Mouse (Mus musculus) limb, embryonic 12.5 days (tissue): ENCODE results near the gene Fgfbp1. TPM values are rescaled to one million over a fixed set of nuclear protein-coding genes. Genes with fewer than 3 reads are reported as not detected.

ENCODE experiments used
- ATAC-seq: fragments of 200-750 bp; cut with Nextera tagmentation; 2 replicates; pipeline ENCODE4 v1.8.0; 2017; ENCODE audit warnings: low read depth, moderate TSS enrichment; ENCODE audit not compliant: insufficient number of reproducible peaks, insufficient read depth, low FRiP score, low TSS enrichment
- H3K27ac ChIP-seq: fragments of 300-500 bp; sonication (generic); 2 replicates; pipeline ENCODE4 v1.5.1; 2016; ENCODE audit warnings: mild to moderate bottlenecking, moderate library complexity
- H3K27me3 ChIP-seq: fragments of 300-500 bp; sonication (generic); 2 replicates; pipeline ENCODE4 v1.6.1; 2016; ENCODE audit warnings: mild to moderate bottlenecking, moderate library complexity
- H3K36me3 ChIP-seq: fragments of 300-500 bp; sonication (generic); 2 replicates; pipeline ENCODE4 v1.6.1; 2016; ENCODE audit warnings: mild to moderate bottlenecking, moderate library complexity
- H3K4me1 ChIP-seq: fragments of 300-500 bp; sonication (generic); replicated peaks from 2 replicates; pipeline ENCODE4 v1.6.1; 2016
- H3K4me2 ChIP-seq: fragments of 300-500 bp; sonication (generic); 2 replicates; pipeline ENCODE4 v1.6.1; 2016; ENCODE audit warnings: mild to moderate bottlenecking, moderate library complexity
- H3K4me3 ChIP-seq: fragments of 300-500 bp; sonication (generic); replicated peaks from 2 replicates; pipeline ENCODE4 v1.5.1; 2016; ENCODE audit warnings: mild to moderate bottlenecking
- H3K9ac ChIP-seq: fragments of 300-500 bp; sonication (generic); replicated peaks from 2 replicates; pipeline ENCODE4 v1.6.1; 2016; ENCODE audit warnings: mild to moderate bottlenecking, moderate library complexity
- H3K9me3 ChIP-seq: fragments of 300-500 bp; sonication (generic); 2 replicates; pipeline ENCODE4 v1.6.1; 2016; ENCODE audit warnings: mild to moderate bottlenecking, moderate library complexity
- WGBS: fragments of 180-500 bp; shearing (Covaris S2); methylation state at CpG from one replicate; pipeline ENCODE4 v1.1.7; 2016; 5-methylcytosine and 5-hydroxymethylcytosine counted together
- polyA plus RNA-seq: library from polyadenylated mRNA; unstranded; fragments of >200 nt; fragmentation: Nextera tagmentation; extraction: Ambion mirVana; gene quantifications from 2 replicates; pipeline ENCODE4 v1.2.1, GENCODE M21; 2016

Gene Fgfbp1
- 3.2 and 4.5 TPM in 2 replicates for polyA plus RNA-seq

GRCm38 (mm10) chr5:43981620-43982019 is at the start of gene Fgfbp1:
TSS of gene Fgfbp1 (minus strand) at chr5:43981779.
- Histone ChIP-seq H3K36me3 (no peaks in the 10 kb centered on the region), H3K27me3 (no peaks in the 10 kb centered on the region), H3K4me3 (no peak within 1 kb of the TSS), H3K4me2 (no peak within 1 kb of the TSS), H3K4me1 (peaks cover 6% of the 10 kb centered on the region), H3K27ac (no peak within 1 kb of the TSS), H3K9ac (no peak within 1 kb of the TSS), H3K9me3 (no peaks in the 10 kb centered on the region)
- 44% methylated on average over 4 of the region's 4 CpGs for WGBS
- no peak for ATAC-seq

- no peak overlapping the region for H3K4me3 ChIP-seq
- 93% methylated on average over 9 of the region's 9 CpGs for WGBS
- H3K27me3 ChIP-seq = no peaks in the 10 kb centered on the region
- H3K27ac ChIP-seq = no peak overlapping the region
- H3K4me1 ChIP-seq = no peaks in the 10 kb centered on the region
- ATAC-seq = no peak
- no peak overlapping the region for H3K4me2 ChIP-seq
- no peaks in the 10 kb centered on the region for H3K9me3 ChIP-seq
- H3K9ac ChIP-seq = no peak overlapping the region
- H3K36me3 ChIP-seq = peaks cover 66% of the 10 kb centered on the region
Measured at GRCm38 (mm10) chr5:43998295-43998989, 16.9 kb upstream of the Fgfbp1 start.

- 92% methylated on average over 8 of the region's 8 CpGs for WGBS
- H3K27me3 ChIP-seq = no peaks in the 10 kb centered on the region
- no peak overlapping the region for H3K27ac ChIP-seq
- H3K4me3 ChIP-seq = no peak overlapping the region
- H3K4me1 ChIP-seq = no peaks in the 10 kb centered on the region
- H3K9me3 ChIP-seq = no peaks in the 10 kb centered on the region
- no peak overlapping the region for H3K4me2 ChIP-seq
- no peak overlapping the region for H3K9ac ChIP-seq
- peaks cover 58% of the 10 kb centered on the region for H3K36me3 ChIP-seq
- no peak for ATAC-seq
Measured at GRCm38 (mm10) chr5:43997626-43998025, 16.0 kb upstream of the Fgfbp1 start.

GRCm38 (mm10) chr5:43996162-43996561 is 14.6 kb upstream of the Fgfbp1 start:
- Histone ChIP-seq H3K4me3 (no peak overlapping the region), H3K4me2 (no peak overlapping the region), H3K9me3 (no peaks in the 10 kb centered on the region), H3K4me1 (no peaks in the 10 kb centered on the region), H3K9ac (no peak overlapping the region), H3K27ac (no peak overlapping the region), H3K36me3 (peaks cover 45% of the 10 kb centered on the region), H3K27me3 (no peaks in the 10 kb centered on the region)
- WGBS = 84% methylated on average over 4 of the region's 4 CpGs
- no peak for ATAC-seq

GRCm38 (mm10) chr5:43994981-43995380 is 13.4 kb upstream of the Fgfbp1 start:
- Histone ChIP-seq H3K9me3 (no peaks in the 10 kb centered on the region), H3K9ac (no peak overlapping the region), H3K4me3 (no peak overlapping the region), H3K36me3 (peaks cover 34% of the 10 kb centered on the region), H3K4me1 (no peaks in the 10 kb centered on the region), H3K27ac (no peak overlapping the region), H3K4me2 (no peak overlapping the region), H3K27me3 (no peaks in the 10 kb centered on the region)
- 90% methylated on average over 2 of the region's 2 CpGs for WGBS
- no peak for ATAC-seq

GRCm38 (mm10) chr5:43990316-43990715 is 8.7 kb upstream of the Fgfbp1 start:
- ATAC-seq = no peak
- Histone ChIP-seq H3K9ac (no peak overlapping the region), H3K9me3 (no peaks in the 10 kb centered on the region), H3K4me3 (no peak overlapping the region), H3K27me3 (no peaks in the 10 kb centered on the region), H3K36me3 (peaks cover 4% of the 10 kb centered on the region; the same call in 1 of the 2 replicates), H3K4me1 (no peaks in the 10 kb centered on the region), H3K4me2 (no peak overlapping the region), H3K27ac (no peak overlapping the region)
- 56% methylated on average over 6 of the region's 6 CpGs for WGBS

- Histone ChIP-seq H3K27me3 (no peaks in the 10 kb centered on the region), H3K9ac (no peak overlapping the region), H3K9me3 (no peaks in the 10 kb centered on the region), H3K27ac (no peak overlapping the region), H3K4me2 (no peak overlapping the region), H3K4me1 (no peaks in the 10 kb centered on the region), H3K4me3 (no peak overlapping the region), H3K36me3 (peaks cover 4% of the 10 kb centered on the region; the same call in 1 of the 2 replicates)
- ATAC-seq = no peak
- 82% methylated on average over 5 of the region's 5 CpGs for WGBS
Measured at GRCm38 (mm10) chr5:43989017-43989416, 7.4 kb upstream of the Fgfbp1 start.

GRCm38 (mm10) chr5:43986212-43986611 is 4.6 kb upstream of the Fgfbp1 start:
- Histone ChIP-seq H3K4me2 (no peak overlapping the region), H3K4me1 (peaks cover 6% of the 10 kb centered on the region), H3K27ac (no peak overlapping the region), H3K4me3 (no peak overlapping the region), H3K9me3 (no peaks in the 10 kb centered on the region), H3K9ac (no peak overlapping the region), H3K27me3 (no peaks in the 10 kb centered on the region), H3K36me3 (no peaks in the 10 kb centered on the region)
- no peak for ATAC-seq

GRCm38 (mm10) chr5:43982896-43983295 is 1.3 kb upstream of the Fgfbp1 start:
- Histone ChIP-seq H3K27ac (no peak overlapping the region), H3K4me1 (peaks cover 6% of the 10 kb centered on the region), H3K36me3 (no peaks in the 10 kb centered on the region), H3K27me3 (no peaks in the 10 kb centered on the region), H3K4me2 (no peak overlapping the region), H3K9ac (no peak overlapping the region), H3K9me3 (no peaks in the 10 kb centered on the region), H3K4me3 (no peak overlapping the region)
- no peak for ATAC-seq
- WGBS = 53% methylated on average over 1 of the region's 1 CpGs

- WGBS = 83% methylated on average over 2 of the region's 2 CpGs
- Histone ChIP-seq H3K9ac (no peak overlapping the region), H3K36me3 (no peaks in the 10 kb centered on the region), H3K4me1 (peaks cover 6% of the 10 kb centered on the region), H3K27ac (no peak overlapping the region), H3K4me3 (no peak overlapping the region), H3K9me3 (no peaks in the 10 kb centered on the region), H3K4me2 (no peak overlapping the region), H3K27me3 (no peaks in the 10 kb centered on the region)
- no peak for ATAC-seq
Measured at GRCm38 (mm10) chr5:43980397-43980796, 1.2 kb downstream of the Fgfbp1 start.

GRCm38 (mm10) chr5:43976821-43977561 is 4.6 kb downstream of the Fgfbp1 start:
- Histone ChIP-seq H3K27ac (no peak overlapping the region), H3K9me3 (no peaks in the 10 kb centered on the region), H3K9ac (no peak overlapping the region), H3K27me3 (no peaks in the 10 kb centered on the region; the same call in 1 of the 2 replicates), H3K36me3 (no peaks in the 10 kb centered on the region), H3K4me1 (peaks cover 5% of the 10 kb centered on the region), H3K4me3 (no peak overlapping the region), H3K4me2 (no peak overlapping the region)
- ATAC-seq = no peak
- WGBS = 87% methylated on average over 1 of the region's 1 CpGs
